Mouse (Mus musculus): Measurements from ENCODE around the gene Ttc38. TPM values are rescaled to one million over a fixed set of nuclear protein-coding genes. Genes with fewer than 3 reads are reported as not detected.

The Ttc38 gene
- polyA plus RNA-seq, 1 experiment from 2014 or later, result 4.2 TPM

DNA sequence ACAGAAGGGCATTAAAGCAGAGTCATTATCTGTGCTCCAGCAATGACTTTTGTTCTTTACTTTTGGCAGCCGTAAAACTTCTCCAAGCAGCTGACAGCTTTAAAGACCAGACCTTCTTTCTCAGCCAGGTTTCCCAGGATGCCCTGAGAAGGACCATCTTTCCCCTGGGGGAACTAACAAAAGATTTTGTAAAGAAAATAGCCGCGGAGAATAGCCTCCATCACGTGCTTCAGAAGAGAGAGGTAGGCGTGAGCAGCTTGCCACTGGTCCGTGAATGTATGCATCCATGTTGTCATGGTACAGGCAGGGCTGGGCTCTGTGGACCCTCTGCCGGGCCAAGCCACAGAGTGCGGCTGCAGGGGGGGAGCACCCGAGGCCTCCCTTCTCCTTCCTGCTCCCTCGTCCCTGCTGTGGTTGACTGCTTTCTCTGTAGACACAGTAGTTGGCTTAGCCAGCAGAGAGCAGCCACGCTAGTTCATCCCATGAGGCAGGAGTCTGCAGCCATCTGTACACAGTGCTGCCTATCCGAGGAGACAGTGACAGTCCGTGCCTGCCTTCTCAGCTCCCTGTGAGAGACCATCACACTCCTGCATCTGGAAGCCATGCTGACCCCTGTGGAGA lies 60.5 kb downstream of the Ttc38 start:
- peaks cover 97% of the 10 kb centered on the region for H3K36me3 ChIP-seq
- ATAC-seq (ENCODE audit: extremely low read depth, insufficient number of reproducible peaks, low FRiP score, low TSS enrichment), result no peak
- no peak overlapping the region for H3K4me2 ChIP-seq
- H3K4me1 ChIP-seq, result peaks cover 12% of the 10 kb centered on the region; the same call in 1 of the 2 replicates
- whole genome bisulfite sequencing, result 83% methylated on average over 13 of the region's 13 CpGs
- H3K27me3 ChIP-seq (replicated peaks), result no peaks in the 10 kb centered on the region
- no peak overlapping the region; the same call in 1 of the 2 replicates for H3K27ac ChIP-seq (replicated peaks)
- no peak overlapping the region for H3K9ac ChIP-seq
- H3K4me3 ChIP-seq, result no peak overlapping the region
- H3K9me3 ChIP-seq, result no peaks in the 10 kb centered on the region

- Histone ChIP-seq H3K36me3 (peaks cover 98% of the 10 kb centered on the region), H3K4me1 (peaks cover 12% of the 10 kb centered on the region; the same call in 1 of the 2 replicates), H3K4me3 (no peak overlapping the region), H3K27ac (replicated peaks) (no peak overlapping the region), H3K9me3 (no peaks in the 10 kb centered on the region), H3K4me2 (no peak overlapping the region), H3K9ac (no peak overlapping the region), H3K27me3 (replicated peaks) (no peaks in the 10 kb centered on the region)
- ATAC-seq (ENCODE audit: extremely low read depth, insufficient number of reproducible peaks, low FRiP score, low TSS enrichment), result no peak
- WGBS, result 83% methylated on average over 7 of the region's 7 CpGs
These were observed 61.8 kb downstream of the Ttc38 start for GRCm38 (mm10) chr15:85893871-85894270.

- no peak for ATAC-seq (ENCODE audit: extremely low read depth, insufficient number of reproducible peaks, low FRiP score, low TSS enrichment)
- H3K27ac ChIP-seq (replicated peaks), result no peak overlapping the region
- no peak overlapping the region for H3K4me2 ChIP-seq
- H3K4me1 ChIP-seq, result peaks cover 11% of the 10 kb centered on the region; the same call in 1 of the 2 replicates
- no peaks in the 10 kb centered on the region for H3K27me3 ChIP-seq (replicated peaks)
- H3K9me3 ChIP-seq, result no peaks in the 10 kb centered on the region
- H3K9ac ChIP-seq, result no peak overlapping the region
- H3K36me3 ChIP-seq, result peaks cover 94% of the 10 kb centered on the region
- 13% methylated on average over 8 of the region's 8 CpGs for WGBS
- no peak overlapping the region for H3K4me3 ChIP-seq
These were observed 64.2 kb downstream of the Ttc38 start for GRCm38 (mm10) chr15:85896284-85896683.

DNA sequence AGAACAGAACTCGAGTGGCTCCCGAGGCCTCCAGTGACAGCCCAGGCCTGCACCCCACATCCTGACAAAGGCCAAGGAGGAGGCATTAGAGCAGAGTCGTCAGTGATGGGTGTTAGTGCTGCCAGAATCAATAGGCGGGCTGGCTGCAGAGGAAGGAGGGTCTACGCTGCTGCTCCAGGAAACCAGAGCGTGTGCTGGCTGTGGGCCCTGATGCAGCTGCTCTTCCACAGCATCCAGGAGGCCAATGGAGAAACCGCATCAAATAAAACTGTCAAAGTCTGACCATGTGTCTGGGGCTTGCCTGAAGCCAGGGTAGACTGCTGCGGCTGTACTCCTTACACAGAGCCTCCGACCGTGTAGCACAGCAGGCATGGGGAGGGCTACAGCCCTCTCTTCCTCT lies 65.0 kb downstream of the Ttc38 start:
- Histone ChIP-seq H3K27ac (replicated peaks) (no peak overlapping the region), H3K9me3 (no peaks in the 10 kb centered on the region), H3K36me3 (peaks cover 89% of the 10 kb centered on the region), H3K4me2 (no peak overlapping the region), H3K4me1 (peaks cover 4% of the 10 kb centered on the region; the same call in 1 of the 2 replicates), H3K27me3 (replicated peaks) (no peaks in the 10 kb centered on the region), H3K4me3 (no peak overlapping the region), H3K9ac (no peak overlapping the region)
- ATAC-seq (ENCODE audit: extremely low read depth, insufficient number of reproducible peaks, low FRiP score, low TSS enrichment), result no peak
- WGBS, result 78% methylated on average over 10 of the region's 10 CpGs

GRCm38 (mm10) chr15:85899396-85899795 lies 67.3 kb downstream of the Ttc38 start:
- no peaks in the 10 kb centered on the region for H3K9me3 ChIP-seq
- ATAC-seq (ENCODE audit: extremely low read depth, insufficient number of reproducible peaks, low FRiP score, low TSS enrichment), result no peak
- H3K36me3 ChIP-seq, result peaks cover 66% of the 10 kb centered on the region
- H3K4me1 ChIP-seq, result no peaks in the 10 kb centered on the region
- H3K4me3 ChIP-seq, result no peak overlapping the region
- no peak overlapping the region for H3K4me2 ChIP-seq
- 0 out of 2 replicates have a peak, but pooled peaks cover 3% of the 10 kb centered on the region for H3K27me3 ChIP-seq (replicated peaks)
- H3K27ac ChIP-seq (replicated peaks), result no peak overlapping the region
- 73% methylated on average over 6 of the region's 6 CpGs for WGBS
- H3K9ac ChIP-seq, result no peak overlapping the region

GRCm38 (mm10) chr15:85900318-85900717 lies 68.2 kb downstream of the Ttc38 start:
- WGBS, result 82% methylated on average over 8 of the region's 8 CpGs
- H3K36me3 ChIP-seq, result peaks cover 57% of the 10 kb centered on the region
- H3K27ac ChIP-seq (replicated peaks), result no peak overlapping the region
- no peaks in the 10 kb centered on the region for H3K4me1 ChIP-seq
- H3K4me3 ChIP-seq, result no peak overlapping the region
- H3K4me2 ChIP-seq, result no peak overlapping the region
- H3K9ac ChIP-seq, result no peak overlapping the region
- 0 out of 2 replicates have a peak, but pooled peaks cover 3% of the 10 kb centered on the region for H3K27me3 ChIP-seq (replicated peaks)
- no peaks in the 10 kb centered on the region for H3K9me3 ChIP-seq
- no peak for ATAC-seq (ENCODE audit: extremely low read depth, insufficient number of reproducible peaks, low FRiP score, low TSS enrichment)

GRCm38 (mm10) chr15:85900801-85901200 lies 68.7 kb downstream of the Ttc38 start:
- 68% methylated on average over 12 of the region's 12 CpGs for WGBS

GRCm38 (mm10) chr15:85902505-85902904 lies 70.4 kb downstream of the Ttc38 start:
- 52% methylated on average over 10 of the region's 10 CpGs for WGBS
- H3K9ac ChIP-seq, result no peak overlapping the region
- no peak overlapping the region for H3K4me3 ChIP-seq
- no peak overlapping the region for H3K27ac ChIP-seq (replicated peaks)
- peaks cover 35% of the 10 kb centered on the region for H3K36me3 ChIP-seq
- H3K4me1 ChIP-seq, result no peaks in the 10 kb centered on the region
- ATAC-seq (ENCODE audit: extremely low read depth, insufficient number of reproducible peaks, low FRiP score, low TSS enrichment), result no peak
- H3K9me3 ChIP-seq, result no peaks in the 10 kb centered on the region
- H3K4me2 ChIP-seq, result no peak overlapping the region
- H3K27me3 ChIP-seq (replicated peaks), result 0 out of 2 replicates have a peak, but pooled peaks cover 3% of the 10 kb centered on the region

More at GRCm38 (mm10) chr15:85900801-85901200, 68.7 kb downstream of the Ttc38 start:
- no peaks in the 10 kb centered on the region for H3K9me3 ChIP-seq
- H3K4me3 ChIP-seq, result no peak overlapping the region
- no peak for ATAC-seq (ENCODE audit: extremely low read depth, insufficient number of reproducible peaks, low FRiP score, low TSS enrichment)
- no peak overlapping the region for H3K4me2 ChIP-seq
- H3K27ac ChIP-seq (replicated peaks), result no peak overlapping the region
- H3K9ac ChIP-seq, result no peak overlapping the region
- peaks cover 52% of the 10 kb centered on the region for H3K36me3 ChIP-seq
- H3K4me1 ChIP-seq, result no peaks in the 10 kb centered on the region
- 0 out of 2 replicates have a peak, but pooled peaks cover 3% of the 10 kb centered on the region for H3K27me3 ChIP-seq (replicated peaks)

- Histone ChIP-seq H3K9me3 (0 out of 2 replicates have a peak, but pooled peaks cover 3% of the 10 kb centered on the region), H3K9ac (no peak overlapping the region), H3K4me1 (no peaks in the 10 kb centered on the region), H3K4me2 (no peak overlapping the region), H3K27me3 (replicated peaks) (0 out of 2 replicates have a peak, but pooled peaks cover 3% of the 10 kb centered on the region), H3K27ac (replicated peaks) (no peak overlapping the region), H3K36me3 (peaks cover 22% of the 10 kb centered on the region; the same call in 1 of the 2 replicates), H3K4me3 (no peak overlapping the region)
- 47% methylated on average over 8 of the region's 8 CpGs for WGBS
- no peak for ATAC-seq (ENCODE audit: extremely low read depth, insufficient number of reproducible peaks, low FRiP score, low TSS enrichment)
These were observed 71.7 kb downstream of the Ttc38 start for GRCm38 (mm10) chr15:85903826-85904225.

Other genes starting within 250 kb of the Ttc38 start
- gene Wnt7b, start 249.8 kb upstream of the Ttc38 start, polyA plus RNA-seq (2015; fragmentation: Nextera tagmentation; extraction: Ambion mirVana), result 3.5 and 4.6 TPM in 2 replicates
- gene Ppara, start 97.3 kb upstream of the Ttc38 start, polyA plus RNA-seq (2015; fragmentation: Nextera tagmentation; extraction: Ambion mirVana), result 5.9 and 6.6 TPM in 2 replicates
- gene Cdpf1, start 20.6 kb upstream of the Ttc38 start, polyA plus RNA-seq (2015; fragmentation: Nextera tagmentation; extraction: Ambion mirVana), result 46.1 and 48.2 TPM in 2 replicates
- gene Pkdrej, start 10.6 kb upstream of the Ttc38 start, polyA plus RNA-seq (2015; fragmentation: Nextera tagmentation; extraction: Ambion mirVana), result 0.13 and 0.19 TPM in 2 replicates
- 23.7 and 25.3 TPM in 2 replicates for gene Gtse1, start 27.4 kb downstream of the Ttc38 start, polyA plus RNA-seq (2015; fragmentation: Nextera tagmentation; extraction: Ambion mirVana)
- 25.9 and 31.6 TPM in 2 replicates for gene Trmu, start 47.0 kb downstream of the Ttc38 start, polyA plus RNA-seq (2015; fragmentation: Nextera tagmentation; extraction: Ambion mirVana)
- 1.3 and 1.4 TPM in 2 replicates for gene Celsr1, start 201.5 kb downstream of the Ttc38 start, polyA plus RNA-seq (2015; fragmentation: Nextera tagmentation; extraction: Ambion mirVana)
- gene Gramd4, start 225.4 kb downstream of the Ttc38 start, polyA plus RNA-seq (2015; fragmentation: Nextera tagmentation; extraction: Ambion mirVana), result 11.9 and 12.2 TPM in 2 replicates